Mouse (Mus musculus): ENCODE data around the gene Fam76b. TPM values are rescaled to one million over a fixed set of nuclear protein-coding genes. Genes with fewer than 3 reads are reported as not detected.
"Not testable (repeated sequence)": the region's sequence is repeated elsewhere in the genome, so short reads cannot be mapped to it uniquely, and the experiment has no call there.

Fam76b gene
- 21.7 and 25.2 TPM in 2 replicates for total RNA-seq (2012; rRNA removed)

DNA sequence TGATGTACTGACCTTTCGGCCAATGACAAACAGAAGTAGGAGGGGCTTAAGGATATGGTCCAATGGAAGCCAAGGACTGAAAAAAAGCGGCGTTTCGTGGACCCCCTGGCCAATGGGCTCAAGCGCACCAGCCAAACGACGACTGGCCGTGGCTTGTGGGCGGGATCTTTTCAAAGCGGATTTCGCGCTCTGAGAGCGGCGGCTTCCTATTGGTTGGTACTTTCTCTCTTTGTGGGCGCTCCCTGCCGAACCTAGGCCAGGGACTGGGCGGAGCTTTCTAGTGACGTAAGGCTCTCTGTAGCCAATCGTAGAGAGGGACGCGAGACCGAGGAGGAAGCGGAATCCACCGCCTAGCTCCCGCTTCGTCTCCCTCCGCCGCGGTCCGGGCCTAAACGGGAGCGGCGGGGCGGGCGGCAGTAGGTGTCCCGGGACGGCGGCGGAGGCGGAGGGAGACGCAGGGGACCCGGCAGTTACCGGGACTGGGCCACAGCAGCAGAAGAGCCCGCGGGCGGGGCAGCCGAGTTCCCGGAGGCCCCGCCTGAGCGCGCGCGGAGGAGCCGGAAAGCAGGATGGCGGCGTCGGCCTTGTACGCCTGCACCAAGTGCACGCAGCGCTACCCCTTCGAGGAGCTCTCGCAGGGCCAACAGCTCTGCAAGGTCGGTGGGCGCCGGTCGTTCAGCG, at the start of gene Fam76b:
Gene Fam76b, plus strand, starts transcription at position 311 of the 681 bp plus-strand sequence.
- peaks cover 11% of the 10 kb centered on the region for H3K36me3 ChIP-seq (ENCODE audit: control insufficient read depth, insufficient read depth, low read length, poor library complexity, severe bottlenecking)
- in situ Hi-C loops (cut with MboI; ENCODE audit: low sequenced_read_pairs in 2 of 2, unreplicated experiment in 2 of 2), result loop anchor here (25.0 kb wide), 2 partner anchors 985 to 1510 kb away; no protein-coding TSS in a partner anchor

DNA sequence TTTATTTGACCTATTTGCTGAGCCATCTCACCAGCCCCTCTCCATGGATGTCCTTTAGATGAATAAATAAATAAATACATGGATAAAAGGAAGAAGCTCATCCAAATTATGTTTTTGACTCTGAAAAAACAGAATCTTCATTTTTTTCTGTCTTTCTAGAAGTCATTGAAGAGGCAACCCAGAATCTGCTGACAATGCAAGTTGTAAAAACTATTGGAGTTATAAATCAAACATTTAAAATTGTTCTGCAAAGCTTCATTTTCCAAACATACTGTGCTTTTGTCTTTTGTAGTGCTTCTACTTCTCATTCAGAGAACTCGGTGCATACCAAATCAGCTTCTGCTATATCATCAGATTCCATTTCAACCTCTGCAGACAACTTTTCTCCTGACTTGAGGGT, 45.5 kb upstream of the Fam76b start:
- Histone ChIP-seq H3K9ac (ENCODE audit: insufficient read depth, low read depth, low read length, poor library complexity, severe bottlenecking) (no peak overlapping the region), H3K4me1 (ENCODE audit: control insufficient read depth in 2 of 2, insufficient read depth in 2 of 2, low read length in 2 of 2, poor library complexity in 1 of 2) (no peaks in the 10 kb centered on the region), H3K4me3 (ENCODE audit: insufficient read depth in 1 of 2, low read depth in 1 of 2, low read length in 2 of 2, poor library complexity in 1 of 2, severe bottlenecking in 1 of 2) (no peak overlapping the region), H3K36me3 (ENCODE audit: control insufficient read depth, insufficient read depth, low read length, poor library complexity, severe bottlenecking) (no peaks in the 10 kb centered on the region), H3K27ac (ENCODE audit: insufficient read depth, low read depth, low read length, poor library complexity, severe bottlenecking) (no peak overlapping the region), H3K9me3 (ENCODE audit: control insufficient read depth, insufficient read depth, low read depth, low read length) (no peaks in the 10 kb centered on the region)
- in situ Hi-C loops (cut with MboI; ENCODE audit: low sequenced_read_pairs in 2 of 2, unreplicated experiment in 2 of 2), result no loop called here
- TF ChIP-seq CHD2 (IDR thresholded peaks at IDR 0.05; ENCODE audit: low read depth, low read length) (no peak), ZNF384 (IDR thresholded peaks at IDR 0.05; ENCODE audit: low read depth, low read length) (no peak), HCFC1 (IDR thresholded peaks at IDR 0.05; ENCODE audit: borderline replicate concordance, insufficient read depth, low read length) (no peak), MAFK (IDR thresholded peaks at IDR 0.05; ENCODE audit: insufficient read depth, low read depth, low read length) (peak; percentile 78), ZC3H11A (IDR thresholded peaks at IDR 0.05; ENCODE audit: borderline replicate concordance, low read depth, low read length) (no peak)
- no peak for DNase-seq (ENCODE audit: low read depth, low spot score)

More for the DNA sequence above, at the start of gene Fam76b:
- peak; percentile 99 for DNase-seq (ENCODE audit: low read depth, low spot score)
- Histone ChIP-seq H3K4me3 (ENCODE audit: insufficient read depth in 1 of 2, low read depth in 1 of 2, low read length in 2 of 2, poor library complexity in 1 of 2, severe bottlenecking in 1 of 2) (peak within 1 kb of the TSS; percentile 88 to 96), H3K4me1 (ENCODE audit: control insufficient read depth in 2 of 2, insufficient read depth in 2 of 2, low read length in 2 of 2, poor library complexity in 1 of 2) (peaks cover 3 to 4% of the 10 kb centered on the region in 2 experiments; a peak in 1 of 4 replicates), H3K27ac (ENCODE audit: insufficient read depth, low read depth, low read length, poor library complexity, severe bottlenecking) (peak within 1 kb of the TSS; percentile 90), H3K9ac (ENCODE audit: insufficient read depth, low read depth, low read length, poor library complexity, severe bottlenecking) (peak within 1 kb of the TSS; percentile 97), H3K9me3 (ENCODE audit: control insufficient read depth, insufficient read depth, low read depth, low read length) (no peaks in the 10 kb centered on the region)
- TF ChIP-seq HCFC1 (IDR thresholded peaks at IDR 0.05; ENCODE audit: borderline replicate concordance, insufficient read depth, low read length), result peak; percentile 18; the same call in 1 of the 2 replicates
- no peak for TF ChIP-seq MAFK (IDR thresholded peaks at IDR 0.05; ENCODE audit: insufficient read depth, low read depth, low read length)
- TF ChIP-seq ZNF384 (IDR thresholded peaks at IDR 0.05; ENCODE audit: low read depth, low read length), result peak; percentile 82
- TF ChIP-seq CHD2 (IDR thresholded peaks at IDR 0.05; ENCODE audit: low read depth, low read length), result peak; percentile 82

DNA sequence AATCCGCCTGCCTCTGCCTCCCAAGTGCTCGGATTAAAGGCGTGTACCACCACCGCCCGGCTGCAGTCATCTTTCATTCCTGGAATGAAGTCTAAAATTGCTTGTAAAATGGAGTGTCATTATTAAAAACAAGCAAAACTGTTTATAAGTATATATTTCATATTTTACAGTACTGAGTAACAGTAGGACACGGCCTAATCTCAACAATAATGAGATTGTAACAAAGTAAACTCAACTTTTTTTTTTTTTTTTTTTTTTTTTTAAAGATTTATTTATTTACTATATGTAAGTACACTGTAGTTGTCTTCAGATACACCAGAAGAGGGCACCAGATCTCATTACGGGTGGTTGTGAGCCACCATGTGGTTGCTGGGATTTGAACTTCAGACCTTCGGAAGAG, 36.7 kb upstream of the Fam76b start:
- H3K9ac ChIP-seq (ENCODE audit: insufficient read depth, low read depth, low read length, poor library complexity, severe bottlenecking); H3K4me1 ChIP-seq (ENCODE audit: control insufficient read depth in 2 of 2, insufficient read depth in 2 of 2, low read length in 2 of 2, poor library complexity in 1 of 2); H3K36me3 ChIP-seq (ENCODE audit: control insufficient read depth, insufficient read depth, low read length, poor library complexity, severe bottlenecking); DNase-seq (ENCODE audit: low read depth, low spot score); H3K9me3 ChIP-seq (ENCODE audit: control insufficient read depth, insufficient read depth, low read depth, low read length); H3K27ac ChIP-seq (ENCODE audit: insufficient read depth, low read depth, low read length, poor library complexity, severe bottlenecking); in situ Hi-C loops (cut with MboI; ENCODE audit: low sequenced_read_pairs in 2 of 2, unreplicated experiment in 2 of 2); H3K4me3 ChIP-seq (ENCODE audit: insufficient read depth in 1 of 2, low read depth in 1 of 2, low read length in 2 of 2, poor library complexity in 1 of 2, severe bottlenecking in 1 of 2): not testable (repeated sequence)
- TF ChIP-seq ZNF384 (IDR thresholded peaks at IDR 0.05; ENCODE audit: low read depth, low read length), result peak; percentile 72; the same call in 1 of the 2 replicates

DNA sequence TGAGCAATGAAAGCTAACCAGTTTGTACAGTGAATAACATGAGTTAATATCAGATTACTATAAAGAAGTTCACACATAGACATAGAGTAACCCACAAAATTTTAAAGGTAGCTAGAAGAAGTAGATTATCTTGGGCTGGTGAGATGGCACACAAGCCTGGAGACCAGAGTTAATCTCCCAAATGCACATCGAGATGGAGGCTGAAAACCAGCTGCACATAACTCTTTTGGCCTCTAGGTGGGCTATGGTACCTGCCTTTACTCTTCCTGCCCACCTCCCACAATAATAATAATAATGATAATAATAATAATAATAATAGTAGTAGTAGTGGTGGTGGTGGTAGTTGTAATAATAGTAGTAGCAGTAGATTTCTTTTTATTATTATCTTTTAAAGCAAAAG, 33.2 kb upstream of the Fam76b start:
- Histone ChIP-seq H3K9me3 (ENCODE audit: control insufficient read depth, insufficient read depth, low read depth, low read length) (no peaks in the 10 kb centered on the region), H3K36me3 (ENCODE audit: control insufficient read depth, insufficient read depth, low read length, poor library complexity, severe bottlenecking) (peaks cover 3% of the 10 kb centered on the region), H3K4me3 (ENCODE audit: insufficient read depth in 1 of 2, low read depth in 1 of 2, low read length in 2 of 2, poor library complexity in 1 of 2, severe bottlenecking in 1 of 2) (no peak overlapping the region), H3K4me1 (ENCODE audit: control insufficient read depth in 2 of 2, insufficient read depth in 2 of 2, low read length in 2 of 2, poor library complexity in 1 of 2) (no peaks in the 10 kb centered on the region), H3K9ac (ENCODE audit: insufficient read depth, low read depth, low read length, poor library complexity, severe bottlenecking) (no peak overlapping the region), H3K27ac (ENCODE audit: insufficient read depth, low read depth, low read length, poor library complexity, severe bottlenecking) (no peak overlapping the region)
- in situ Hi-C loops (cut with MboI; ENCODE audit: low sequenced_read_pairs in 2 of 2, unreplicated experiment in 2 of 2), result no loop called here
- no peak for TF ChIP-seq MAFK (IDR thresholded peaks at IDR 0.05; ENCODE audit: insufficient read depth, low read depth, low read length)
- TF ChIP-seq ZC3H11A (IDR thresholded peaks at IDR 0.05; ENCODE audit: borderline replicate concordance, low read depth, low read length), result no peak
- TF ChIP-seq CHD2 (IDR thresholded peaks at IDR 0.05; ENCODE audit: low read depth, low read length), result no peak
- no peak for TF ChIP-seq HCFC1 (IDR thresholded peaks at IDR 0.05; ENCODE audit: borderline replicate concordance, insufficient read depth, low read length)
- no peak for TF ChIP-seq ZNF384 (IDR thresholded peaks at IDR 0.05; ENCODE audit: low read depth, low read length)
- no peak for DNase-seq (ENCODE audit: low read depth, low spot score)

DNA sequence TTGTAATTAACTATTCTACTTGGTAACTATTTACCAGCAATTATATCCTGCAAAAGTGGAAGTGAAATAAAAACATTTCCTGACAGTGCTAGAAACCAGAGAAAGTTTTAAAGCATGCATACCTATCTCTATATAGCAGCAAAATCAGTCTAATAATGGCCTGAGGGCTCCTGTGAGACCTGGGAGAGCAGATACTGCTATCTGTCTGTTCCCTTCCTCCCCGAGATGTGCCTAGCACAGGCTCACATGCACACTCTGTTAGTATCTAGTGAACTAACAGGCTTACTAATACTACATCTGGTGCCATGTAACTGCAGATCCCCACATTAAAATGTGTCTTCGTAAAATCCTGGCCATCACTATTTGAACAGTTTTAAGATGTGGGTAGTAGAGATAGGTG, 32.8 kb upstream of the Fam76b start:
- H3K9me3 ChIP-seq (ENCODE audit: control insufficient read depth, insufficient read depth, low read depth, low read length), result no peaks in the 10 kb centered on the region
- no peak for TF ChIP-seq CHD2 (IDR thresholded peaks at IDR 0.05; ENCODE audit: low read depth, low read length)
- no peak for TF ChIP-seq ZNF384 (IDR thresholded peaks at IDR 0.05; ENCODE audit: low read depth, low read length)
- TF ChIP-seq MAFK (IDR thresholded peaks at IDR 0.05; ENCODE audit: insufficient read depth, low read depth, low read length), result no peak
- TF ChIP-seq HCFC1 (IDR thresholded peaks at IDR 0.05; ENCODE audit: borderline replicate concordance, insufficient read depth, low read length), result no peak
- no peak for TF ChIP-seq ZC3H11A (IDR thresholded peaks at IDR 0.05; ENCODE audit: borderline replicate concordance, low read depth, low read length)
- peaks cover 4% of the 10 kb centered on the region for H3K36me3 ChIP-seq (ENCODE audit: control insufficient read depth, insufficient read depth, low read length, poor library complexity, severe bottlenecking)
- DNase-seq (ENCODE audit: low read depth, low spot score), result no peak
- no peak overlapping the region for H3K27ac ChIP-seq (ENCODE audit: insufficient read depth, low read depth, low read length, poor library complexity, severe bottlenecking)
- no peak overlapping the region for H3K4me3 ChIP-seq (ENCODE audit: insufficient read depth in 1 of 2, low read depth in 1 of 2, low read length in 2 of 2, poor library complexity in 1 of 2, severe bottlenecking in 1 of 2)
- in situ Hi-C loops (cut with MboI; ENCODE audit: low sequenced_read_pairs in 2 of 2, unreplicated experiment in 2 of 2), result no loop called here
- no peaks in the 10 kb centered on the region for H3K4me1 ChIP-seq (ENCODE audit: control insufficient read depth in 2 of 2, insufficient read depth in 2 of 2, low read length in 2 of 2, poor library complexity in 1 of 2)
- H3K9ac ChIP-seq (ENCODE audit: insufficient read depth, low read depth, low read length, poor library complexity, severe bottlenecking), result no peak overlapping the region

Data from ES-E14 (cell line).